Mouse (Mus musculus) forebrain, embryonic 10.5 days (tissue): ENCODE data around the gene Mier2. TPM values are rescaled to one million over a fixed set of nuclear protein-coding genes. Genes with fewer than 3 reads are reported as not detected.

Experiments used
- DNase-seq: peaks from one replicate; pipeline ENCODE4 v3.0.0-alpha.2; 2017; ENCODE audit warnings: low spot score; ENCODE audit errors: extremely low spot score
- H3K27ac ChIP-seq: fragments of 300-500 bp; sonication (generic); 2 replicates; pipeline ENCODE4 v1.5.1; 2016; ENCODE audit warnings: mild to moderate bottlenecking
- H3K27me3 ChIP-seq: fragments of 300-500 bp; sonication (generic); 2 replicates; pipeline ENCODE4 v1.6.1; 2016; ENCODE audit warnings: mild to moderate bottlenecking; ENCODE audit not compliant: poor library complexity, severe bottlenecking
- H3K36me3 ChIP-seq: fragments of 300-500 bp; sonication (generic); replicated peaks from 2 replicates; pipeline ENCODE4 v1.6.1; 2016; ENCODE audit warnings: mild to moderate bottlenecking, moderate library complexity
- H3K4me1 ChIP-seq: fragments of 300-500 bp; sonication (generic); 2 replicates; pipeline ENCODE4 v1.6.1; 2016
- H3K4me3 ChIP-seq: fragments of 300-500 bp; sonication (generic); 2 replicates; pipeline ENCODE4 v1.5.1; 2016; ENCODE audit warnings: mild to moderate bottlenecking, moderate library complexity
- H3K9me3 ChIP-seq: fragments of 300-500 bp; sonication (generic); 2 replicates; pipeline ENCODE4 v1.6.1; 2016; ENCODE audit warnings: mild to moderate bottlenecking, moderate library complexity
- WGBS: fragments of 180-500 bp; shearing (Covaris S2); methylation state at CpG from one replicate; pipeline ENCODE4 v1.1.7; 2016; 5-methylcytosine and 5-hydroxymethylcytosine counted together
- microRNA-seq: library from miRNA; unstranded; fragments of <30 nt; microRNA quantifications from one replicate; pipeline ENCODE4, GENCODE M21; 2017
- polyA plus RNA-seq: library from polyadenylated mRNA; unstranded; fragments of >200 nt; fragmentation: Nextera tagmentation; extraction: Ambion mirVana; gene quantifications from 2 replicates; pipeline ENCODE4 v1.2.1, GENCODE M21; 2016

Mier2 gene
- polyA plus RNA-seq, 1 experiment from 2014 or later, result 65.0 TPM

- H3K4me3 ChIP-seq, result no peak overlapping the region
- H3K27me3 ChIP-seq, result no peaks in the 10 kb centered on the region
- no peak for DNase-seq
- no peak overlapping the region for H3K27ac ChIP-seq
- no peaks in the 10 kb centered on the region for H3K36me3 ChIP-seq
- no peaks in the 10 kb centered on the region for H3K4me1 ChIP-seq
- whole genome bisulfite sequencing, result 95% methylated on average over 2 of the region's 2 CpGs
- no peaks in the 10 kb centered on the region for H3K9me3 ChIP-seq
Observed at GRCm38 (mm10) chr10:79506709-79507108, 48.3 kb downstream of the Mier2 start.

GRCm38 (mm10) chr10:79502830-79503644 is 52.0 kb downstream of the Mier2 start:
- peaks cover 3% of the 10 kb centered on the region for H3K9me3 ChIP-seq
- H3K4me3 ChIP-seq, result no peak overlapping the region
- no peaks in the 10 kb centered on the region for H3K4me1 ChIP-seq
- H3K27ac ChIP-seq, result no peak overlapping the region
- no peaks in the 10 kb centered on the region for H3K27me3 ChIP-seq
- H3K36me3 ChIP-seq, result no peaks in the 10 kb centered on the region
- 67% methylated on average over 6 of the region's 6 CpGs for WGBS
- no peak for DNase-seq

GRCm38 (mm10) chr10:79496701-79497288 is 58.2 kb downstream of the Mier2 start:
- no peak overlapping the region for H3K4me3 ChIP-seq
- DNase-seq, result no peak
- H3K9me3 ChIP-seq, result peaks cover 3% of the 10 kb centered on the region
- no peaks in the 10 kb centered on the region for H3K27me3 ChIP-seq
- WGBS, result 42% methylated on average over 2 of the region's 2 CpGs
- H3K27ac ChIP-seq, result no peak overlapping the region
- no peaks in the 10 kb centered on the region for H3K36me3 ChIP-seq
- no peaks in the 10 kb centered on the region for H3K4me1 ChIP-seq

GRCm38 (mm10) chr10:79495886-79496285 is 59.1 kb downstream of the Mier2 start:
- Histone ChIP-seq H3K4me1 (no peaks in the 10 kb centered on the region), H3K27ac (no peak overlapping the region), H3K9me3 (peaks cover 3% of the 10 kb centered on the region), H3K4me3 (no peak overlapping the region), H3K27me3 (no peaks in the 10 kb centered on the region), H3K36me3 (no peaks in the 10 kb centered on the region)
- no peak for DNase-seq
- 62% methylated on average over 3 of the region's 3 CpGs for WGBS

Small RNA genes lying within 50 kb of the gene (microRNA-seq; reads per million reads assigned to microRNA genes)
- gene Mir6909, result 0.90 reads per million

Other genes with a start within 250 kb of the Mier2 start
- gene Vmn2r82, start 198.7 kb downstream of the Mier2 start, polyA plus RNA-seq, result not detected in 2 replicates
- gene Vmn2r83, start 86.5 kb downstream of the Mier2 start, polyA plus RNA-seq, result not detected in 2 replicates
- 26.0 and 28.8 TPM in 2 replicates for gene Plpp2, start 21.4 kb downstream of the Mier2 start, polyA plus RNA-seq
- gene Theg, start 32.1 kb upstream of the Mier2 start, polyA plus RNA-seq, result not detected in 2 replicates
- not detected in 2 replicates for gene C2cd4c, start 58.8 kb upstream of the Mier2 start, polyA plus RNA-seq
- 9.5 and 12.4 TPM in 2 replicates for gene Shc2, start 82.7 kb upstream of the Mier2 start, polyA plus RNA-seq
- not detected in 2 replicates for gene Odf3l2, start 90.5 kb upstream of the Mier2 start, polyA plus RNA-seq
- gene Madcam1, start 109.4 kb upstream of the Mier2 start, polyA plus RNA-seq, result 0.90 and 1.5 TPM in 2 replicates
- gene Tpgs1, start 114.2 kb upstream of the Mier2 start, polyA plus RNA-seq, result 59.7 and 63.8 TPM in 2 replicates
- 253 and 264 TPM in 2 replicates for gene Cdc34, start 127.0 kb upstream of the Mier2 start, polyA plus RNA-seq
- gene Gzmm, start 133.8 kb upstream of the Mier2 start, polyA plus RNA-seq, result 0.84 and 1.0 TPM in 2 replicates
- 598 and 623 TPM in 2 replicates for gene Bsg, start 149.3 kb upstream of the Mier2 start, polyA plus RNA-seq
- 0.06 TPM in 1 of 2 replicates, not detected in the other for gene Hcn2, start 161.4 kb upstream of the Mier2 start, polyA plus RNA-seq
- 50.9 and 52.9 TPM in 2 replicates for gene Polrmt, start 191.4 kb upstream of the Mier2 start, polyA plus RNA-seq
- 0.36 and 0.64 TPM in 2 replicates for gene Fgf22, start 199.9 kb upstream of the Mier2 start, polyA plus RNA-seq
- 92.4 and 113 TPM in 2 replicates for gene Rnf126, start 211.8 kb upstream of the Mier2 start, polyA plus RNA-seq
- gene Fstl3, start 222.1 kb upstream of the Mier2 start, polyA plus RNA-seq, result 1.1 and 1.5 TPM in 2 replicates
- not detected in 2 replicates for gene Prss57, start 235.8 kb upstream of the Mier2 start, polyA plus RNA-seq
- gene Palm, start 238.4 kb upstream of the Mier2 start, polyA plus RNA-seq, result 114 and 119 TPM in 2 replicates